Mouse (Mus musculus) liver, postnatal 0 days (tissue): ENCODE results near the gene Klhl31. TPM values are rescaled to one million over a fixed set of nuclear protein-coding genes. Genes with fewer than 3 reads are reported as not detected.
A peak's percentile ranks its signal among the peaks of the same experiment; 100 is the strongest.

ENCODE experiments used
- ATAC-seq: fragments of 200-750 bp; cut with Nextera tagmentation; 2 replicates; pipeline ENCODE4 v1.8.0; 2017; ENCODE audit warnings: mild to moderate bottlenecking, moderate library complexity
- DNase-seq: peaks from one replicate; pipeline ENCODE4 v3.0.0-alpha.2; 2016
- H3K27ac ChIP-seq: fragments of 300-500 bp; sonication (generic); 2 replicates; pipeline ENCODE4 v1.5.1; 2014; ENCODE audit warnings: antibody characterized with exemption, moderate library complexity, mild to moderate bottlenecking, low read depth
- H3K27me3 ChIP-seq: fragments of 300-500 bp; sonication (generic); 2 replicates; pipeline ENCODE4 v1.6.1; 2014; ENCODE audit warnings: low read length, control low read depth, mixed read lengths; ENCODE audit not compliant: insufficient read depth
- H3K36me3 ChIP-seq: fragments of 300-500 bp; sonication (generic); replicated peaks from 2 replicates; pipeline ENCODE4 v1.6.1; 2014; ENCODE audit warnings: mild to moderate bottlenecking, control low read depth, low read length, moderate library complexity, mixed read lengths; ENCODE audit not compliant: insufficient read depth
- H3K4me1 ChIP-seq: fragments of 300-500 bp; sonication (generic); 2 replicates; pipeline ENCODE4 v1.6.1; 2014; ENCODE audit warnings: antibody characterized with exemption, mild to moderate bottlenecking, control low read depth; ENCODE audit not compliant: insufficient read depth
- H3K4me2 ChIP-seq: fragments of 300-500 bp; sonication (generic); 2 replicates; pipeline ENCODE4 v1.6.1; 2014; ENCODE audit warnings: low read depth, mild to moderate bottlenecking, low read length, moderate library complexity, mixed read lengths
- H3K4me3 ChIP-seq: fragments of 300-500 bp; sonication (generic); 2 replicates; pipeline ENCODE4 v1.5.1; 2014; ENCODE audit warnings: low read depth, low read length
- H3K9ac ChIP-seq: fragments of 300-500 bp; sonication (generic); replicated peaks from 2 replicates; pipeline ENCODE4 v1.6.1; 2014; ENCODE audit warnings: mild to moderate bottlenecking, moderate library complexity
- H3K9me3 ChIP-seq: fragments of 300-500 bp; sonication (generic); 2 replicates; pipeline ENCODE4 v1.6.1; 2016; ENCODE audit warnings: mild to moderate bottlenecking, control low read depth, low read length, mixed read lengths
- CTCF ChIP-seq: sonication (generic); IDR thresholded peaks from 2 replicates; pipeline ENCODE4 v1.5.1; 2016; ENCODE audit warnings: antibody characterized with exemption, low read depth
- EP300 ChIP-seq: IDR thresholded peaks from 2 replicates; pipeline ENCODE4 v1.6.1; 2016; ENCODE audit warnings: antibody characterized with exemption, low read depth, mild to moderate bottlenecking
- WGBS: fragments of 180-500 bp; shearing (Covaris S2); extraction: QIAGEN DNeasy Blood & Tissue Kit; methylation state at CpG from one replicate; pipeline ENCODE4 v1.1.7; 2014; ENCODE audit not compliant: insufficient replicate concordance; 5-methylcytosine and 5-hydroxymethylcytosine counted together
- polyA plus RNA-seq: library from polyadenylated mRNA; unstranded; fragments of >200 nt; fragmentation: Nextera tagmentation; extraction: Ambion mirVana; gene quantifications from 2 replicates; pipeline ENCODE4 v1.2.1, GENCODE M21; 2015

The Klhl31 gene
- polyA plus RNA-seq, 1 experiment from 2014 or later, result 0.06 TPM

GRCm38 (mm10) chr9:77610811-77611210 is 25.5 kb upstream of the Klhl31 start:
- Histone ChIP-seq H3K36me3 (no peaks in the 10 kb centered on the region), H3K27ac (no peak overlapping the region), H3K9ac (no peak overlapping the region), H3K4me3 (no peak overlapping the region), H3K4me2 (no peak overlapping the region), H3K9me3 (no peaks in the 10 kb centered on the region), H3K27me3 (no peaks in the 10 kb centered on the region), H3K4me1 (no peaks in the 10 kb centered on the region)
- ATAC-seq (no peak), DNase-seq (no peak)
- TF ChIP-seq EP300 (no peak), CTCF (peak; percentile 58)

GRCm38 (mm10) chr9:77612349-77612748 is 24.0 kb upstream of the Klhl31 start:
- Histone ChIP-seq H3K4me1 (no peaks in the 10 kb centered on the region), H3K4me2 (no peak overlapping the region), H3K9me3 (no peaks in the 10 kb centered on the region), H3K9ac (no peak overlapping the region), H3K27ac (no peak overlapping the region), H3K4me3 (no peak overlapping the region), H3K27me3 (no peaks in the 10 kb centered on the region), H3K36me3 (no peaks in the 10 kb centered on the region)
- 71% methylated on average over 4 of the region's 4 CpGs for WGBS
- no peak for TF ChIP-seq CTCF
- no peak for TF ChIP-seq EP300
- ATAC-seq (no peak), DNase-seq (no peak)

- Histone ChIP-seq H3K4me2 (no peak overlapping the region), H3K4me1 (no peaks in the 10 kb centered on the region), H3K36me3 (no peaks in the 10 kb centered on the region), H3K27ac (no peak overlapping the region), H3K9ac (no peak overlapping the region), H3K4me3 (no peak overlapping the region), H3K9me3 (no peaks in the 10 kb centered on the region), H3K27me3 (no peaks in the 10 kb centered on the region)
- ATAC-seq (no peak), DNase-seq (no peak)
- 54% methylated on average over 4 of the region's 4 CpGs for WGBS
- TF ChIP-seq CTCF (no peak), EP300 (no peak)
Measured at GRCm38 (mm10) chr9:77615868-77616267, 20.4 kb upstream of the Klhl31 start.

- Histone ChIP-seq H3K4me1 (no peaks in the 10 kb centered on the region), H3K4me3 (no peak overlapping the region), H3K36me3 (no peaks in the 10 kb centered on the region), H3K27me3 (no peaks in the 10 kb centered on the region), H3K4me2 (no peak overlapping the region), H3K27ac (no peak overlapping the region), H3K9me3 (no peaks in the 10 kb centered on the region), H3K9ac (no peak overlapping the region)
- no peak for TF ChIP-seq EP300
- TF ChIP-seq CTCF, result no peak
- no peak for DNase-seq
- no peak for ATAC-seq
- 71% methylated on average over 4 of the region's 4 CpGs for WGBS
Measured at GRCm38 (mm10) chr9:77616796-77617195, 19.5 kb upstream of the Klhl31 start.

GRCm38 (mm10) chr9:77617751-77618150 is 18.5 kb upstream of the Klhl31 start:
- Histone ChIP-seq H3K36me3 (no peaks in the 10 kb centered on the region), H3K4me3 (no peak overlapping the region), H3K4me2 (no peak overlapping the region), H3K4me1 (no peaks in the 10 kb centered on the region), H3K27me3 (no peaks in the 10 kb centered on the region), H3K9me3 (no peaks in the 10 kb centered on the region), H3K27ac (no peak overlapping the region), H3K9ac (no peak overlapping the region)
- ATAC-seq (no peak), DNase-seq (no peak)
- 59% methylated on average over 6 of the region's 6 CpGs for WGBS
- TF ChIP-seq EP300 (no peak), CTCF (no peak)

GRCm38 (mm10) chr9:77618392-77618791 is 17.9 kb upstream of the Klhl31 start:
- ATAC-seq (no peak), DNase-seq (no peak)
- Histone ChIP-seq H3K4me2 (no peak overlapping the region), H3K9ac (no peak overlapping the region), H3K27me3 (no peaks in the 10 kb centered on the region), H3K4me1 (no peaks in the 10 kb centered on the region), H3K9me3 (no peaks in the 10 kb centered on the region), H3K36me3 (no peaks in the 10 kb centered on the region), H3K4me3 (no peak overlapping the region), H3K27ac (no peak overlapping the region)
- 44% methylated on average over 2 of the region's 2 CpGs for WGBS
- TF ChIP-seq EP300 (no peak), CTCF (no peak)

- Histone ChIP-seq H3K4me3 (no peak overlapping the region), H3K27me3 (no peaks in the 10 kb centered on the region), H3K4me1 (no peaks in the 10 kb centered on the region), H3K36me3 (no peaks in the 10 kb centered on the region), H3K9me3 (no peaks in the 10 kb centered on the region), H3K9ac (no peak overlapping the region), H3K4me2 (no peak overlapping the region), H3K27ac (no peak overlapping the region)
- 71% methylated on average over 6 of the region's 6 CpGs for WGBS
- TF ChIP-seq EP300 (no peak), CTCF (no peak)
- no peak for ATAC-seq
- DNase-seq, result no peak
Measured at GRCm38 (mm10) chr9:77620077-77620476, 16.2 kb upstream of the Klhl31 start.
